Mouse (Mus musculus): Measurements from ENCODE around the gene Myo15b. TPM values are rescaled to one million over a fixed set of nuclear protein-coding genes. Genes with fewer than 3 reads are reported as not detected.

The Myo15b gene
- polyA plus RNA-seq, 1 experiment from 2014 or later, result 17.8 TPM

- no peak overlapping the region for H3K9ac ChIP-seq
- H3K27me3 ChIP-seq (replicated peaks), result no peaks in the 10 kb centered on the region
- H3K4me3 ChIP-seq (replicated peaks), result no peak overlapping the region
- 24% methylated on average over 4 of the region's 4 CpGs for WGBS
- H3K27ac ChIP-seq, result no peak overlapping the region
- ATAC-seq (ENCODE audit: insufficient read depth, low FRiP score, low read depth), result no peak
- no peaks in the 10 kb centered on the region; the same call in 1 of the 2 replicates for H3K36me3 ChIP-seq
- H3K9me3 ChIP-seq, result no peaks in the 10 kb centered on the region
- peaks cover 31% of the 10 kb centered on the region for H3K4me1 ChIP-seq
- H3K4me2 ChIP-seq, result no peak overlapping the region
Observed at GRCm38 (mm10) chr11:115898886-115899285, 40.7 kb downstream of the Myo15b start.

GRCm38 (mm10) chr11:115899486-115900266 is 41.5 kb downstream of the Myo15b start, which contains the start of gene Smim5:
TSS of gene Smim5 (plus strand) at chr11:115899966.
- Histone ChIP-seq H3K4me3 (replicated peaks) (no peak within 1 kb of the TSS), H3K36me3 (no peaks in the 10 kb centered on the region), H3K4me2 (no peak within 1 kb of the TSS), H3K27me3 (replicated peaks) (no peaks in the 10 kb centered on the region), H3K9me3 (no peaks in the 10 kb centered on the region), H3K9ac (no peak within 1 kb of the TSS), H3K27ac (peak within 1 kb of the TSS; percentile 40; the same call in 1 of the 2 replicates), H3K4me1 (peaks cover 39% of the 10 kb centered on the region)
- peak; percentile 52 for ATAC-seq (ENCODE audit: insufficient read depth, low FRiP score, low read depth)
- 29% methylated on average over 16 of the region's 16 CpGs for WGBS

GRCm38 (mm10) chr11:115900561-115901337 is 42.5 kb downstream of the Myo15b start:
- Histone ChIP-seq H3K4me3 (replicated peaks) (no peak overlapping the region), H3K9me3 (no peaks in the 10 kb centered on the region), H3K36me3 (no peaks in the 10 kb centered on the region), H3K9ac (no peak overlapping the region), H3K4me2 (no peak overlapping the region), H3K27ac (no peak overlapping the region), H3K4me1 (peaks cover 47% of the 10 kb centered on the region), H3K27me3 (replicated peaks) (no peaks in the 10 kb centered on the region)
- no peak for ATAC-seq (ENCODE audit: insufficient read depth, low FRiP score, low read depth)
- WGBS, result 72% methylated on average over 8 of the region's 8 CpGs

GRCm38 (mm10) chr11:115901338-115902161 is 43.3 kb downstream of the Myo15b start:
- H3K9ac ChIP-seq, result no peak overlapping the region
- 83% methylated on average over 9 of the region's 9 CpGs for WGBS
- H3K4me1 ChIP-seq, result peaks cover 47% of the 10 kb centered on the region
- no peak overlapping the region for H3K4me2 ChIP-seq
- H3K27ac ChIP-seq, result 0 out of 2 replicates have a peak overlapping the region, but pooled peaks have one; percentile 44
- no peaks in the 10 kb centered on the region for H3K36me3 ChIP-seq
- no peaks in the 10 kb centered on the region for H3K27me3 ChIP-seq (replicated peaks)
- no peak overlapping the region for H3K4me3 ChIP-seq (replicated peaks)
- ATAC-seq (ENCODE audit: insufficient read depth, low FRiP score, low read depth), result peak; percentile 12; the same call in 1 of the 2 replicates
- no peaks in the 10 kb centered on the region for H3K9me3 ChIP-seq

- 74% methylated on average over 5 of the region's 5 CpGs for WGBS
- no peak overlapping the region for H3K9ac ChIP-seq
Observed at GRCm38 (mm10) chr11:115902177-115902576, 44.0 kb downstream of the Myo15b start.

GRCm38 (mm10) chr11:115902831-115903230 is 44.6 kb downstream of the Myo15b start:
- 60% methylated on average over 1 of the region's 1 CpGs for WGBS

More at GRCm38 (mm10) chr11:115902177-115902576, 44.0 kb downstream of the Myo15b start:
- H3K4me3 ChIP-seq (replicated peaks), result no peak overlapping the region
- no peaks in the 10 kb centered on the region for H3K9me3 ChIP-seq
- no peaks in the 10 kb centered on the region for H3K27me3 ChIP-seq (replicated peaks)
- no peak overlapping the region for H3K4me2 ChIP-seq
- peaks cover 47% of the 10 kb centered on the region for H3K4me1 ChIP-seq
- no peak overlapping the region for H3K27ac ChIP-seq
- H3K36me3 ChIP-seq, result no peaks in the 10 kb centered on the region
- no peak for ATAC-seq (ENCODE audit: insufficient read depth, low FRiP score, low read depth)

GRCm38 (mm10) chr11:115903384-115904230 is 45.4 kb downstream of the Myo15b start:
- peak; percentile 84 for ATAC-seq (ENCODE audit: insufficient read depth, low FRiP score, low read depth)
- H3K27ac ChIP-seq, result peak overlapping the region; percentile 67
- 50% methylated on average over 11 of the region's 11 CpGs for WGBS
- no peaks in the 10 kb centered on the region for H3K27me3 ChIP-seq (replicated peaks)
- peaks cover 44% of the 10 kb centered on the region for H3K4me1 ChIP-seq
- no peak overlapping the region for H3K9ac ChIP-seq
- H3K9me3 ChIP-seq, result no peaks in the 10 kb centered on the region
- no peaks in the 10 kb centered on the region for H3K36me3 ChIP-seq
- 0 out of 2 replicates have a peak overlapping the region, but pooled peaks have one; percentile 14 for H3K4me2 ChIP-seq
- H3K4me3 ChIP-seq (replicated peaks), result no peak overlapping the region

More at GRCm38 (mm10) chr11:115902831-115903230, 44.6 kb downstream of the Myo15b start:
- Histone ChIP-seq H3K27ac (peak overlapping the region; percentile 26; the same call in 1 of the 2 replicates), H3K36me3 (no peaks in the 10 kb centered on the region), H3K9me3 (no peaks in the 10 kb centered on the region), H3K9ac (no peak overlapping the region), H3K4me2 (no peak overlapping the region), H3K4me1 (peaks cover 47% of the 10 kb centered on the region), H3K27me3 (replicated peaks) (no peaks in the 10 kb centered on the region), H3K4me3 (replicated peaks) (no peak overlapping the region)
- ATAC-seq (ENCODE audit: insufficient read depth, low FRiP score, low read depth), result no peak

GRCm38 (mm10) chr11:115904231-115904955 is 46.2 kb downstream of the Myo15b start:
- no peaks in the 10 kb centered on the region for H3K9me3 ChIP-seq
- no peak overlapping the region for H3K9ac ChIP-seq
- H3K27ac ChIP-seq, result peak overlapping the region; percentile 67
- WGBS, result 63% methylated on average over 8 of the region's 8 CpGs
- H3K27me3 ChIP-seq (replicated peaks), result no peaks in the 10 kb centered on the region
- 0 out of 2 replicates have a peak overlapping the region, but pooled peaks have one; percentile 22 for H3K4me2 ChIP-seq
- ATAC-seq (ENCODE audit: insufficient read depth, low FRiP score, low read depth), result no peak
- H3K4me3 ChIP-seq (replicated peaks), result no peak overlapping the region
- H3K36me3 ChIP-seq, result no peaks in the 10 kb centered on the region
- H3K4me1 ChIP-seq, result peaks cover 42% of the 10 kb centered on the region

- H3K4me3 ChIP-seq (replicated peaks), result no peak overlapping the region
- H3K9me3 ChIP-seq, result no peaks in the 10 kb centered on the region
- peak overlapping the region; percentile 67 for H3K27ac ChIP-seq
- H3K4me1 ChIP-seq, result peaks cover 34% of the 10 kb centered on the region
- no peak overlapping the region for H3K9ac ChIP-seq
- 0 out of 2 replicates have a peak, but pooled peaks have one; percentile 24 for ATAC-seq (ENCODE audit: insufficient read depth, low FRiP score, low read depth)
- H3K4me2 ChIP-seq, result 0 out of 2 replicates have a peak overlapping the region, but pooled peaks have one; percentile 22
- no peaks in the 10 kb centered on the region for H3K27me3 ChIP-seq (replicated peaks)
- no peaks in the 10 kb centered on the region for H3K36me3 ChIP-seq
- 55% methylated on average over 16 of the region's 16 CpGs for WGBS
Observed at GRCm38 (mm10) chr11:115904956-115905790, 47.0 kb downstream of the Myo15b start.

Data from stomach, embryonic 15.5 days (tissue).